Mouse (Mus musculus) WW6 (cell line): ENCODE measurements at regions not wholly inside any gene's neighbourhood (a gene's known extent, or its start where the extent isn't known, plus 50 kb on each side); places are given as distances from the start of the nearest gene placed in this dataset.
A peak's percentile ranks its signal among the peaks of the same experiment; 100 is the strongest.

Source experiments
- DNase-seq: peaks from one replicate; pipeline ENCODE4 v3.0.0-alpha.2; 2013; ENCODE audit warnings: low read depth, low spot score

GRCm38 (mm10) chr2:160583506-160583905, 62.2 kb upstream of the Top1 start:
- DNase-seq, result no peak

GRCm38 (mm10) chr2:160584568-160584967, 61.1 kb upstream of the Top1 start:
- DNase-seq, result no peak

GRCm38 (mm10) chr2:160587015-160587835, 58.5 kb upstream of the Top1 start:
- DNase-seq, result peak; percentile 20

GRCm38 (mm10) chr2:160588401-160588800, 57.3 kb upstream of the Top1 start:
- no peak for DNase-seq

- no peak for DNase-seq
Observed at GRCm38 (mm10) chr2:160590209-160590910, 55.3 kb upstream of the Top1 start.

GRCm38 (mm10) chr2:160591446-160592180, 54.1 kb upstream of the Top1 start:
- DNase-seq, result no peak

- peak; percentile 36 for DNase-seq
Observed at GRCm38 (mm10) chr2:160593035-160593434, 52.7 kb upstream of the Top1 start.
